Mouse (Mus musculus) ovary, postnatal 36 days (tissue): ENCODE data around the gene Ankrd60.

Experiments
- DNase-seq: peaks from one replicate; pipeline ENCODE4 v3.0.0; 2022; ENCODE audit warnings: low spot score, mixed read lengths

Ankrd60 gene

GRCm38 (mm10) chr2:173577669-173578557 lies at the start of gene Ankrd60:
Gene Ankrd60 (minus strand): TSS chr2:173578365.
- DNase-seq: peak; percentile 22

- no peak for DNase-seq
Observed at GRCm38 (mm10) chr2:173625786-173626185, 47.6 kb upstream of the Ankrd60 start.

- no peak for DNase-seq
Observed at GRCm38 (mm10) chr2:173624667-173625066, 46.5 kb upstream of the Ankrd60 start.

GRCm38 (mm10) chr2:173622173-173622601 lies 44.0 kb upstream of the Ankrd60 start:
- no peak for DNase-seq

GRCm38 (mm10) chr2:173620645-173621044 lies 42.5 kb upstream of the Ankrd60 start:
- DNase-seq: no peak

- DNase-seq: no peak
Observed at GRCm38 (mm10) chr2:173619132-173619531, 41.0 kb upstream of the Ankrd60 start.

- no peak for DNase-seq
Observed at GRCm38 (mm10) chr2:173616156-173616555, 38.0 kb upstream of the Ankrd60 start.

- no peak for DNase-seq
Observed at GRCm38 (mm10) chr2:173615378-173616081, 37.4 kb upstream of the Ankrd60 start.

- peak; percentile 50 for DNase-seq
Observed at GRCm38 (mm10) chr2:173608020-173608958, 30.1 kb upstream of the Ankrd60 start.

GRCm38 (mm10) chr2:173606415-173606804 lies 28.2 kb upstream of the Ankrd60 start:
- no peak for DNase-seq

GRCm38 (mm10) chr2:173605713-173606414 lies 27.7 kb upstream of the Ankrd60 start:
- DNase-seq: no peak

- no peak for DNase-seq
Observed at GRCm38 (mm10) chr2:173601861-173602260, 23.7 kb upstream of the Ankrd60 start.

- DNase-seq: no peak
Observed at GRCm38 (mm10) chr2:173595374-173595781, 17.2 kb upstream of the Ankrd60 start.

GRCm38 (mm10) chr2:173594313-173595063 lies 16.3 kb upstream of the Ankrd60 start:
- DNase-seq: no peak

- DNase-seq: no peak
Observed at GRCm38 (mm10) chr2:173593841-173594240, 15.7 kb upstream of the Ankrd60 start.

- DNase-seq: no peak
Observed at GRCm38 (mm10) chr2:173592781-173593180, 14.6 kb upstream of the Ankrd60 start.

- DNase-seq: no peak
Observed at GRCm38 (mm10) chr2:173587411-173587810, 9.2 kb upstream of the Ankrd60 start.

GRCm38 (mm10) chr2:173586118-173586968 lies 8.2 kb upstream of the Ankrd60 start:
- DNase-seq: peak; percentile 80

GRCm38 (mm10) chr2:173585387-173586117 lies 7.4 kb upstream of the Ankrd60 start:
- DNase-seq: peak; percentile 45
